Mouse (Mus musculus) CH12.LX (cell line): ENCODE measurements around the gene Dab1. TPM values are rescaled to one million over a fixed set of nuclear protein-coding genes. Genes with fewer than 3 reads are reported as not detected.

Source experiments
- DNase-seq: peaks from one replicate; pipeline ENCODE4 v3.0.0-alpha.2; 2013; ENCODE audit errors: extremely low read depth
- H3K27ac ChIP-seq: 2 replicates; pipeline ENCODE4 v1.5.1; 2012; ENCODE audit warnings: low read depth, mild to moderate bottlenecking, control low read depth, moderate library complexity; ENCODE audit not compliant: insufficient read depth
- H3K27me3 ChIP-seq: replicated peaks from 2 replicates; pipeline ENCODE3; 2012; ENCODE audit warnings: inconsistent platforms
- H3K36me3 ChIP-seq, 2 experiments: replicated peaks in 1 of 2; 2 replicates each; pipeline versions ENCODE3 to v1.6.1; 2012; ENCODE audit warnings: inconsistent platforms in 1 of 2, low read length in 1 of 2, mild to moderate bottlenecking in 1 of 2, mixed read lengths in 1 of 2, moderate library complexity in 1 of 2; ENCODE audit not compliant: control insufficient read depth in 1 of 2, insufficient read depth in 1 of 2
- H3K4me1 ChIP-seq, 2 experiments: 2 replicates each; pipeline ENCODE4 v1.6.1; 2012; ENCODE audit warnings: inconsistent platforms in 1 of 2, moderate library complexity in 1 of 2; ENCODE audit not compliant: insufficient read depth in 2 of 2, control insufficient read depth in 1 of 2
- H3K4me2 ChIP-seq: 2 replicates; pipeline ENCODE4 v1.6.1; 2012; ENCODE audit warnings: low read depth, mild to moderate bottlenecking, control low read depth; ENCODE audit not compliant: poor library complexity, insufficient read depth, severe bottlenecking
- H3K4me3 ChIP-seq, 3 experiments: fragments of 150-350 bp in 1 of 3; sonication (generic) in 1 of 3; replicated peaks in 1 of 3; 2 replicates each; pipeline versions ENCODE3 to v1.5.1; 2011 to 2012; ENCODE audit warnings: low read depth in 2 of 3, low read length in 2 of 3, mild to moderate bottlenecking in 2 of 3, moderate library complexity in 2 of 3, control low read depth in 1 of 3, improper control_type of control experiment in 1 of 3, inconsistent platforms in 1 of 3, mixed read lengths in 1 of 3; ENCODE audit not compliant: poor library complexity in 1 of 3
- H3K79me2 ChIP-seq: replicated peaks from 2 replicates; pipeline ENCODE4 v1.6.1; 2012; ENCODE audit warnings: mild to moderate bottlenecking, moderate library complexity; ENCODE audit not compliant: control insufficient read depth, poor library complexity, insufficient read depth, severe bottlenecking; ENCODE audit errors: extremely low read depth
- H3K9ac ChIP-seq: 2 replicates; pipeline ENCODE4 v1.6.1; 2012; ENCODE audit warnings: low read depth, mild to moderate bottlenecking, control low read depth, moderate library complexity; ENCODE audit not compliant: insufficient read depth
- H3K9me3 ChIP-seq: replicated peaks from 2 replicates; pipeline ENCODE3; 2012; ENCODE audit warnings: low read length, inconsistent platforms, mixed read lengths
- E2F4 ChIP-seq: IDR thresholded peaks from 2 replicates; pipeline ENCODE4 v1.6.1; 2011; ENCODE audit warnings: low read depth, low read length, improper control_type of control experiment; ENCODE audit not compliant: insufficient replicate concordance
- EP300 ChIP-seq: IDR thresholded peaks from 2 replicates; pipeline ENCODE4 v1.6.1; 2011; ENCODE audit warnings: low read length, improper control_type of control experiment
- ETS1 ChIP-seq: conservative IDR thresholded peaks from 2 replicates; pipeline ENCODE4 v1.6.1; 2012; ENCODE audit warnings: low read depth, mild to moderate bottlenecking, inconsistent platforms, low read length, improper control_type of control experiment, moderate library complexity
- HCFC1 ChIP-seq: IDR thresholded peaks from 2 replicates; pipeline ENCODE4 v1.6.1; 2012; ENCODE audit warnings: low read depth, mild to moderate bottlenecking, inconsistent platforms, low read length, improper control_type of control experiment
- JUN ChIP-seq: IDR thresholded peaks from 2 replicates; pipeline ENCODE4 v1.6.1; 2011; ENCODE audit warnings: low read depth, mild to moderate bottlenecking, low read length, improper control_type of control experiment, moderate library complexity; ENCODE audit not compliant: insufficient read depth
- KAT2A ChIP-seq: IDR thresholded peaks from 2 replicates; pipeline ENCODE4 v1.6.1; 2012; ENCODE audit warnings: low read length, improper control_type of control experiment, inconsistent platforms; ENCODE audit not compliant: insufficient replicate concordance
- MAFK ChIP-seq: IDR thresholded peaks from 2 replicates; pipeline ENCODE4 v1.6.1; 2011; ENCODE audit warnings: low read length, improper control_type of control experiment; ENCODE audit not compliant: insufficient replicate concordance
- MAX ChIP-seq: IDR thresholded peaks from 2 replicates; pipeline ENCODE4 v1.6.1; 2011; ENCODE audit warnings: low read length, improper control_type of control experiment
- MXI1 ChIP-seq: IDR thresholded peaks from 2 replicates; pipeline ENCODE4 v1.6.1; 2011; ENCODE audit warnings: mild to moderate bottlenecking, low read depth, low read length, improper control_type of control experiment
- NELFE ChIP-seq: IDR thresholded peaks from 2 replicates; pipeline ENCODE4 v1.6.1; 2011; ENCODE audit warnings: low read depth, low read length, improper control_type of control experiment
- POLR2A ChIP-seq: IDR thresholded peaks from 2 replicates; pipeline ENCODE4 v1.6.1; 2011; ENCODE audit warnings: low read depth, mild to moderate bottlenecking, improper control_type of control experiment, low read length
- RAD21 ChIP-seq: IDR thresholded peaks from 2 replicates; pipeline ENCODE4 v1.6.1; 2011; ENCODE audit warnings: low read depth, mild to moderate bottlenecking, low read length, improper control_type of control experiment, moderate library complexity
- SIN3A ChIP-seq: IDR thresholded peaks from 2 replicates; pipeline ENCODE4 v1.6.1; 2012; ENCODE audit warnings: low read length, improper control_type of control experiment, inconsistent platforms
- SMC3 ChIP-seq: IDR thresholded peaks from 2 replicates; pipeline ENCODE4 v1.6.1; 2011; ENCODE audit warnings: low read depth, low read length, improper control_type of control experiment
- TBP ChIP-seq: conservative IDR thresholded peaks from 2 replicates; pipeline ENCODE4 v1.6.1; 2011; ENCODE audit warnings: low read depth, low read length, improper control_type of control experiment
- TCF12 ChIP-seq: IDR thresholded peaks from 2 replicates; pipeline ENCODE4 v1.6.1; 2014; ENCODE audit warnings: low read depth, mild to moderate bottlenecking, inconsistent platforms, low read length, improper control_type of control experiment
- UBTF ChIP-seq: IDR thresholded peaks from 2 replicates; pipeline ENCODE4 v1.6.1; 2012; ENCODE audit warnings: low read depth, mild to moderate bottlenecking, inconsistent platforms, low read length, improper control_type of control experiment, moderate library complexity
- ZC3H11A ChIP-seq: IDR thresholded peaks from 2 replicates; pipeline ENCODE4 v1.6.1; 2012; ENCODE audit warnings: low read depth, mild to moderate bottlenecking, inconsistent platforms, low read length, improper control_type of control experiment
- ZMIZ1 ChIP-seq: IDR thresholded peaks from 2 replicates; pipeline ENCODE4 v1.6.1; 2012; ENCODE audit warnings: low read depth, mild to moderate bottlenecking, inconsistent platforms, low read length, improper control_type of control experiment
- ZNF384 ChIP-seq: IDR thresholded peaks from 2 replicates; pipeline ENCODE4 v1.6.1; 2012; ENCODE audit warnings: low read depth, low read length, improper control_type of control experiment, inconsistent platforms
- dilution Hi-C: fragments of 300-500 bp; cut with MboI; formaldehyde crosslinking; loops from 2 replicates; pipeline ENCODE4 v1.14.3; 2020; ENCODE audit warnings: low sequenced_read_pairs; ENCODE audit not compliant: extremely low pct_unique_long_range_greater_than_20kb, extremely low pct_ligation_motif_present
- in situ Hi-C: fragments of 300-500 bp; cut with MboI; formaldehyde crosslinking; loops from 3 replicates; pipeline ENCODE4 v1.14.3; 2019; ENCODE audit warnings: low sequenced_read_pairs, low pct_ligation_motif_present, low pct_unique_long_range_greater_than_20kb, mixed read lengths
- polyA plus RNA-seq: library from polyadenylated mRNA; unstranded; fragments of >175 nt; gene quantifications from 2 replicates; pipeline ENCODE4 v1.2.1, GENCODE M21; 2012; ENCODE audit warnings: low read depth; ENCODE audit not compliant: insufficient read length
- total RNA-seq, 2 experiments: library from RNA; depleted of rRNA; stranded (reverse); fragments of 300-350 nt in 1 of 2; fragments of >200 nt in 1 of 2; gene quantifications; 2 replicates each; pipeline ENCODE4 v1.2.3; 2012 to 2014

The Dab1 gene
- total and polyA plus RNA-seq, 3 experiments: not detected

GRCm38 (mm10) chr4:104220099-104220498 is 600.9 kb downstream of the Dab1 start:
- peaks cover 84% of the 10 kb centered on the region for H3K9me3 ChIP-seq
- in situ Hi-C loops: no loop called here
- dilution Hi-C loops: no loop called here
- H3K9ac ChIP-seq: no peak overlapping the region
- no peaks in the 10 kb centered on the region for H3K27me3 ChIP-seq
- no peak for DNase-seq
- no peaks in the 10 kb centered on the region for H3K79me2 ChIP-seq
- no peak for TF ChIP-seq HCFC1
- no peak for TF ChIP-seq KAT2A
- TF ChIP-seq RAD21: no peak
- no peak for TF ChIP-seq SIN3A
- TF ChIP-seq E2F4: no peak
- no peak for TF ChIP-seq JUN
- H3K4me2 ChIP-seq: no peak overlapping the region
- H3K4me3 ChIP-seq: no peak overlapping the region
- H3K4me1 ChIP-seq: no peaks in the 10 kb centered on the region
- H3K36me3 ChIP-seq: no peaks in the 10 kb centered on the region
- no peak overlapping the region for H3K27ac ChIP-seq

- Histone ChIP-seq H3K79me2 (no peaks in the 10 kb centered on the region), H3K9ac (no peak overlapping the region), H3K27ac (no peak overlapping the region), H3K4me3 (no peak overlapping the region), H3K4me1 (no peaks in the 10 kb centered on the region), H3K4me2 (no peak overlapping the region), H3K27me3 (no peaks in the 10 kb centered on the region), H3K36me3 (no peaks in the 10 kb centered on the region), H3K9me3 (peaks cover 69% of the 10 kb centered on the region)
- dilution Hi-C loops: no loop called here
- in situ Hi-C loops: no loop called here
- no peak for DNase-seq
- TF ChIP-seq ZNF384 (no peak), ZC3H11A (no peak), TCF12 (no peak), SMC3 (no peak), JUN (no peak), SIN3A (no peak), MAX (no peak), POLR2A (no peak), ETS1 (no peak), UBTF (no peak)
Observed at GRCm38 (mm10) chr4:104229296-104229695, 610.1 kb downstream of the Dab1 start.

- dilution Hi-C loops: no loop called here
Observed at GRCm38 (mm10) chr4:104246506-104246905, 627.3 kb downstream of the Dab1 start.

More at GRCm38 (mm10) chr4:104246506-104246905, 627.3 kb downstream of the Dab1 start:
- Histone ChIP-seq H3K4me2 (no peak overlapping the region), H3K9me3 (peaks cover 74% of the 10 kb centered on the region), H3K9ac (no peak overlapping the region)
- in situ Hi-C loops: no loop called here
- no peak for TF ChIP-seq NELFE
- TF ChIP-seq MXI1: no peak
- TF ChIP-seq MAFK: no peak
- TF ChIP-seq TBP: no peak
- TF ChIP-seq ZMIZ1: no peak
- no peak for TF ChIP-seq EP300
- no peak for TF ChIP-seq HCFC1
- TF ChIP-seq, all 38 proteins: peak for 0
- no peak overlapping the region for H3K27ac ChIP-seq
- no peaks in the 10 kb centered on the region for H3K4me1 ChIP-seq
- DNase-seq: no peak
- no peaks in the 10 kb centered on the region for H3K79me2 ChIP-seq
- H3K36me3 ChIP-seq: no peaks in the 10 kb centered on the region
- no peaks in the 10 kb centered on the region for H3K27me3 ChIP-seq
- no peak overlapping the region for H3K4me3 ChIP-seq
